Mouse (Mus musculus) lung, postnatal 0 days (tissue): ENCODE results near the gene Serpinb3a. TPM values are rescaled to one million over a fixed set of nuclear protein-coding genes. Genes with fewer than 3 reads are reported as not detected.
"Not testable (repeated sequence)": the region's sequence is repeated elsewhere in the genome, so short reads cannot be mapped to it uniquely, and the experiment has no call there.

Experiments used
- ATAC-seq: fragments of 200-750 bp; cut with Nextera tagmentation; 2 replicates; pipeline ENCODE4 v1.8.0; 2017; ENCODE audit warnings: moderate library complexity
- DNase-seq: peaks from one replicate; pipeline ENCODE4 v3.0.0-alpha.2; 2016; ENCODE audit warnings: low spot score
- H3K27ac ChIP-seq: fragments of 300-500 bp; sonication (generic); 2 replicates; pipeline ENCODE4 v1.5.1; 2014; ENCODE audit warnings: antibody characterized with exemption, mild to moderate bottlenecking, low read length, mixed read lengths
- H3K27me3 ChIP-seq: fragments of 300-500 bp; sonication (generic); replicated peaks from 2 replicates; pipeline ENCODE4 v1.6.1; 2014; ENCODE audit warnings: low read length, mixed read lengths; ENCODE audit not compliant: insufficient read depth
- H3K36me3 ChIP-seq: fragments of 300-500 bp; sonication (generic); 2 replicates; pipeline ENCODE4 v1.6.1; 2014; ENCODE audit warnings: low read length, mixed read lengths; ENCODE audit not compliant: insufficient read depth
- H3K4me1 ChIP-seq: fragments of 300-500 bp; sonication (generic); 2 replicates; pipeline ENCODE4 v1.6.1; 2014; ENCODE audit warnings: antibody characterized with exemption, low read depth, low read length, mixed read lengths; ENCODE audit not compliant: insufficient read depth
- H3K4me2 ChIP-seq: fragments of 300-500 bp; sonication (generic); replicated peaks from 2 replicates; pipeline ENCODE4 v1.6.1; 2014; ENCODE audit warnings: low read depth, mild to moderate bottlenecking, low read length, moderate library complexity, mixed read lengths
- H3K4me3 ChIP-seq: fragments of 300-500 bp; sonication (generic); 2 replicates; pipeline ENCODE4 v1.5.1; 2014; ENCODE audit warnings: low read depth, low read length
- H3K9ac ChIP-seq: fragments of 300-500 bp; sonication (generic); replicated peaks from 2 replicates; pipeline ENCODE4 v1.6.1; 2014; ENCODE audit warnings: low read depth, mild to moderate bottlenecking
- H3K9me3 ChIP-seq: fragments of 300-500 bp; sonication (generic); 2 replicates; pipeline ENCODE4 v1.6.1; 2016; ENCODE audit warnings: low read length, mixed read lengths
- CTCF ChIP-seq: IDR thresholded peaks from 2 replicates; pipeline ENCODE4 v1.5.1; 2016; ENCODE audit warnings: antibody characterized with exemption, mild to moderate bottlenecking
- EP300 ChIP-seq: IDR thresholded peaks from 2 replicates; pipeline ENCODE4 v1.6.1; 2016; ENCODE audit warnings: antibody characterized with exemption, mild to moderate bottlenecking, control low read depth
- WGBS: fragments of 180-500 bp; shearing (Covaris S2); extraction: QIAGEN DNeasy Blood & Tissue Kit; methylation state at CpG from one replicate; pipeline ENCODE4 v1.1.7; 2014; 5-methylcytosine and 5-hydroxymethylcytosine counted together
- polyA plus RNA-seq: library from polyadenylated mRNA; unstranded; fragments of >200 nt; fragmentation: Nextera tagmentation; extraction: Ambion mirVana; gene quantifications from 2 replicates; pipeline ENCODE4 v1.2.1, GENCODE M21; 2015

Serpinb3a gene
- not detected in 2 replicates for polyA plus RNA-seq

DNA sequence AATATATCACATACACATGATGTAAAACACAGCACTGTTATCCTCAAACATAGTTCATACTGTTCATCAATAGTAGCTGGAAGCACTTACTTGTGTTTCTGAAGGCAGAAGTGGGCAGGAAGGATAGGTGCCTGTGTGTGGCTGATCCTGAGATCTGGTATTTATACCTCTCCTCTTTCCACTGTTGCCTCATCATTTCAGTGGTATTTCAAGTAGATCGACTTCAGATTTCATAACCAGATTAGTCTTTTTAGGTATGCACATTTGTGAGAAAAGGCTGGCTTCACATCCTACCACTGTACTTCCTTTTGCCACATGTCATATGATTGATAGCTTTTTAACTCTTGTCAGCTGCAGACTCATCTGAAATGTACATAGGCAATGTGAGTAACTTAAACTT lies at the start of gene Serpinb3a:
Gene Serpinb3a (minus strand): TSS at position 101 of the 400 bp plus-strand sequence.
- Histone ChIP-seq H3K4me1 (no peaks in the 10 kb centered on the region), H3K27me3 (no peaks in the 10 kb centered on the region), H3K36me3 (no peaks in the 10 kb centered on the region), H3K9ac (no peak within 1 kb of the TSS), H3K27ac (no peak within 1 kb of the TSS), H3K4me2 (no peak within 1 kb of the TSS), H3K4me3 (no peak within 1 kb of the TSS), H3K9me3 (no peaks in the 10 kb centered on the region)
- DNase-seq (no peak), ATAC-seq (no peak)
- TF ChIP-seq EP300 (no peak), CTCF (no peak)
- WGBS = 74% methylated on average over 1 of the region's 1 CpGs

DNA sequence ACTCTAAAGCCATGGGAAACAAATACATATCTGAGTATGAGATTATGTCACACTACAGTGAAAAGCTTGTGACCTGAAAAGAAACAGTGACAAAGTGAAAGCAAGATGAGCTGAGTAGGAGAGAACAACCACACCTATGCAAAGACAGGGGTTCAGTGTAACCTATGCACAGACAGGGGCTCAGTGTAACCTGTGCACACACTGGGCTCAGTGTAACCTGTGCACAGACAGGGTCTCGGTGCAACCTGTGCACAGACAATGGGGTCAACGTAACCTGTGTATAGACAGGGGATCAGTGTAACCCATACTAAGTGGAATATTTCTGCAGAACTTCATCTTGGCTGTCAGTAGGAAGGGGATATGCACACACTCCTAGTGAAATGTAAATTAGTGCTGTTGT lies 46.3 kb upstream of the Serpinb3a start:
- Histone ChIP-seq H3K27ac (no peak overlapping the region), H3K36me3 (no peaks in the 10 kb centered on the region), H3K4me1 (no peaks in the 10 kb centered on the region), H3K9ac (no peak overlapping the region), H3K4me2 (no peak overlapping the region), H3K4me3 (no peak overlapping the region), H3K9me3 (no peaks in the 10 kb centered on the region), H3K27me3 (no peaks in the 10 kb centered on the region)
- DNase-seq (no peak), ATAC-seq (no peak)
- 80% methylated on average over 2 of the region's 2 CpGs for WGBS
- TF ChIP-seq CTCF = no peak
- TF ChIP-seq EP300 = no peak

DNA sequence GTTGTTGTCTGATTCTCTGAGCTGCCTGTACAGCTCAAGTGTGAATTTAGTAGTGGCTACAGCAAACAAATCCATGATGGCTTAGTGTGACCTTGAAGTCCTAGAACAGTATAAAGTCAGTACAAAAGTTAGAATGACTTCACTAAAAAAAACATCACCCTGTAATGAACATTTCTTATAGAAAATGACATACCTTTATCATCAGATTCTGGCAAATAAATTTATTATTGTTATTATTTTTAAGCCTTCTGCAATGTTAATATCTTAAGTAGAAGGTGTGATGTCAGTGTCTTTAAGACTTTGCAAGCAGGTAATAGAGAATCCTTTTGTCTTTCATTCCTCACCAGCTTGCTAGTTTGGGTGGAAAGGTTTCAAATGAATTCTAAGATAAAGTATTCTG lies 31.3 kb upstream of the Serpinb3a start, which contains the start of gene Serpinb3d:
Gene Serpinb3d (minus strand): TSS at position 101 of the 400 bp plus-strand sequence.
- Histone ChIP-seq H3K9me3 (no peaks in the 10 kb centered on the region), H3K4me1 (no peaks in the 10 kb centered on the region), H3K4me3 (no peak within 1 kb of the TSS), H3K27ac (no peak within 1 kb of the TSS), H3K9ac (no peak within 1 kb of the TSS), H3K4me2 (no peak within 1 kb of the TSS), H3K27me3 (no peaks in the 10 kb centered on the region), H3K36me3 (no peaks in the 10 kb centered on the region)
- DNase-seq (no peak), ATAC-seq (no peak)
- no peak for TF ChIP-seq EP300
- TF ChIP-seq CTCF = no peak

DNA sequence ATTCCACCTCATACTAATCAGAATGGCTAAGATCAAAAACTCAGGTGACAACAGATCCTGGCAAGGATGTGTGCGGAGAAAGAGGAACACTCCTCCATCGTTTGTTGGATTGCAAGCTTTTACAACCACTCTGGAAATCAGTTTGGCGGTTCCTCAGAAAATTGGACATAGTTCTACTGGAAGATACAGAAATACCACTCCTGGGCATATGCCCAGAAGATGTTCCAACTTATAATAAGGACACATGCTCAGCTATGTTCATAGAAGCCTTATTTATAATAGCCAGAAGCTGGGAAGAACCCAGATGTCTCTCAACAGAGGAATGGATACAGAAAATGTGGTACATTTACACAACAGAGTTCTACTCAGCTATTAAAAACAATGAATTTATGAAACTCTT lies 17.9 kb downstream of the Serpinb3a start:
- not testable (repeated sequence) for H3K36me3 ChIP-seq, H3K4me2 ChIP-seq, H3K27ac ChIP-seq, H3K27me3 ChIP-seq, H3K9ac ChIP-seq, H3K9me3 ChIP-seq, H3K4me3 ChIP-seq, ATAC-seq, DNase-seq, H3K4me1 ChIP-seq
- WGBS = 80% methylated on average over 3 of the region's 3 CpGs

DNA sequence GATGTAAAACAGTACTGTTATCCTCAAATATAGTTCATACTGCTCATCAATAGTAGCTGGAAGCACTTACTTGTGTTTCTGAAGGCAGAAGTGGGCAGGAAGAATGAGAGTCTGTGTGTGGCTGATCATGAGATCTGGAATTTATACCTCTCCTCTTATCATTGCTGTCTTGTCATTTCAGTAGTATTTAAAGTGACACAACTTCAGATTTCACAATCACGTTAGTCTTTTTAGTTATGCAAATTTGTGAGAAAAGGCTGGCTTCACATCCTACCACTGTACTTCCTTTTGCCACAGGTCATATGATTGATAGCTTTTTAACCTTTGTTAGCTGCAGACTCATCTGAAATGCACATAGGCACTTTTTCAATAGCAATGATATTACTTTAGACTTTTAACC lies 26.2 kb downstream of the Serpinb3a start:
- WGBS = 52% methylated on average over 1 of the region's 1 CpGs

DNA sequence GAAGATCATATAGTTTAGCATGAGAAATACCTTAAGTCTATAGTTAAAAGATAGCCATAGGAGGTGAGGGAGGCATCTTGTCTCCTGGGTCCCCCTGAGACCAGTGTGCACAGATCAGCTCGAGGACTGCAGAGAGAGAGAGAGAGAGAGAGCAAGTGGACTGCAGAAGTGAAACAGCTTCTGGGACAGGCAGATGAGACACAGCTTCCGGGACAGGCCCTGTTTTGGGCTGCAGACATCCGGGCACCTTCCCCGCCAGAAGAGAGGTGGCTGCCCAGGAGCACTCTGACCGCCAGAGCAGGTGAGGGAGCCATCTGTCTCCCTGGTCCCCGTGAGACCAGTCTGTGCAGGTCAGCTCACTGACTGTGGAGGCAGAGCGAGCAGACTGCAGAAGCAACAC lies 36.9 kb downstream of the Serpinb3a start:
- Histone ChIP-seq H3K9ac (no peak overlapping the region), H3K36me3 (no peaks in the 10 kb centered on the region), H3K4me2 (no peak overlapping the region), H3K9me3 (no peaks in the 10 kb centered on the region), H3K4me1 (no peaks in the 10 kb centered on the region), H3K27me3 (no peaks in the 10 kb centered on the region), H3K4me3 (no peak overlapping the region), H3K27ac (no peak overlapping the region)
- TF ChIP-seq EP300 (no peak), CTCF (no peak)
- DNase-seq (no peak), ATAC-seq (no peak)
- 68% methylated on average over 7 of the region's 7 CpGs for WGBS

More for the DNA sequence above, 26.2 kb downstream of the Serpinb3a start:
- Histone ChIP-seq H3K27me3 (no peaks in the 10 kb centered on the region), H3K27ac (no peak overlapping the region), H3K9me3 (no peaks in the 10 kb centered on the region), H3K4me3 (no peak overlapping the region), H3K4me1 (no peaks in the 10 kb centered on the region), H3K4me2 (no peak overlapping the region), H3K36me3 (no peaks in the 10 kb centered on the region), H3K9ac (no peak overlapping the region)
- ATAC-seq (no peak), DNase-seq (no peak)
- TF ChIP-seq EP300 (no peak), CTCF (no peak)

DNA sequence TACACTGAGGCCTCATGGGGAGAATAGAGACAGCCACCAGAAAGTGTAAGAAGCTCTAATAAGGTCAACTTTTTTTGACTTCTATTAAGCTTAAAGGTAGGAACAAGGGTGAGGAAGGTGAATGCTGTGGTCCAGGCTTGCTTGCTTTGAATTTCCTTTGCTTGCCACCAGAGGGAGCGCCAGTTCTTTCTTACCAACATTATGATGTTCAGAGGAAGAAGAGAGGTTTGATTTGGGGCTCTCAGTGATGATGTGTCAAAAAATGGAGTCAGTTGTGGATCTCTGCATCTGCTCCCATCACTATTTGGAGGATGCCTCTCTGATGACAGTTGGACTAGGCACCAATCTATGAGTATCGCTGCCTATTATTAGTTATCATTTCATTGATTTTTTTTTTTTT lies 37.6 kb downstream of the Serpinb3a start:
- DNase-seq (peak; percentile 10), ATAC-seq (no peak)
- Histone ChIP-seq H3K4me2 (no peak overlapping the region), H3K27ac (no peak overlapping the region), H3K4me1 (no peaks in the 10 kb centered on the region), H3K36me3 (no peaks in the 10 kb centered on the region), H3K9ac (no peak overlapping the region), H3K27me3 (no peaks in the 10 kb centered on the region), H3K4me3 (no peak overlapping the region), H3K9me3 (no peaks in the 10 kb centered on the region)
- TF ChIP-seq EP300 (no peak), CTCF (peak; percentile 60)
- WGBS = 53% methylated on average over 2 of the region's 2 CpGs
